Mouse (Mus musculus): ENCODE data around the gene Wdr78.

Gene Wdr78

GRCm38 (mm10) chr4:103064421-103064820 is 49.9 kb downstream of the Wdr78 start:
- no peak for DNase-seq (ENCODE audit: extremely low spot score, low read depth, low spot score)

GRCm38 (mm10) chr4:103056909-103057308 is 57.4 kb downstream of the Wdr78 start:
- DNase-seq (ENCODE audit: extremely low spot score, low read depth, low spot score): no peak

- DNase-seq (ENCODE audit: extremely low spot score, low read depth, low spot score): no peak
Measured at GRCm38 (mm10) chr4:103048046-103048445, 66.3 kb downstream of the Wdr78 start.

GRCm38 (mm10) chr4:103042997-103043396 is 71.4 kb downstream of the Wdr78 start:
- DNase-seq (ENCODE audit: extremely low spot score, low read depth, low spot score): no peak

GRCm38 (mm10) chr4:103039838-103040191 is 74.5 kb downstream of the Wdr78 start:
- no peak for DNase-seq (ENCODE audit: extremely low spot score, low read depth, low spot score)

GRCm38 (mm10) chr4:103039103-103039837 is 75.1 kb downstream of the Wdr78 start:
- DNase-seq (ENCODE audit: extremely low spot score, low read depth, low spot score): no peak

DNA sequence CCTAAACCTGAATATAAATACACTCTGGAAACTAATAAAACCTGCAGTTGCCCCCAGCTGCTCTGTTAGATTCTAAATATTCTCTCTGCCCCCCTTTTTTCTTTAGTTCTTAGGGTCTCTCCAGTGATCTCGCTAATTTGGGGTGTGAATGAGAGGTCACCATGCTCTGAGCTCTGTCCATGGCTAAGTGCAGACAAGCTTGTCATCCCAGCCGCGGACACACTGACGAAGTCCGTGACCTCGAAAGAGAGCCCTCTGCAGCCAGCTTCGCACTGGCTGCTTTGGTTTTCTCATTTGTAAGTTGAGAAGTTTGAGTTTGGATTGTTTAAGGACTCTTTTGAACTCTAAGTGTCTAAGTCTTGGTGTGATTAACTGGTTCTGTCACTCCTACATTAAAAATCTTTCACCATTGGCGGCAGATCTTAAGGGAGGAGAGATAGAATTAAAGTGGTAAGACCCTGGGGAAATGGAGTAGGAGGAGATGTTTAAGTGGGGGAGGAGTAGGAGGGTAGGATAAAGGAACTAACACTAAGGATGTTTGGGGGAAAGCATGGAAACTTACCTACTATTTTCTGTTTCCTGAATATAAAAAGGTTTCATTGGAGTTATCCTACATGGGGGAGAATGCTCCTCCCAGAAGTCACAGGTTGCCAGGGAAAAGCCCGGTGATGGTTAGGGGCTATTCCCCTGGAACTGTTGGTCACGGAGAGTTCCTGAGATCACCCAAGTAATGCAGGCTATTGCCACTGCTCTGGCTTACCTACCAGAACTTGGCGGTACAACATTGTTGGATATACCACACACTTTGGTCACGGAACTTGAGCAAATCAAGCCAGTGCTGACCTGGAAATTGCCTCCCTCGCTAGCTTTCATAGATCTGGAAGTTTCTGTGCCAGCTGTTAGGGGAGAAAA is 85.9 kb downstream of the Wdr78 start:
- no peak for DNase-seq (ENCODE audit: extremely low spot score, low read depth, low spot score)

DNA sequence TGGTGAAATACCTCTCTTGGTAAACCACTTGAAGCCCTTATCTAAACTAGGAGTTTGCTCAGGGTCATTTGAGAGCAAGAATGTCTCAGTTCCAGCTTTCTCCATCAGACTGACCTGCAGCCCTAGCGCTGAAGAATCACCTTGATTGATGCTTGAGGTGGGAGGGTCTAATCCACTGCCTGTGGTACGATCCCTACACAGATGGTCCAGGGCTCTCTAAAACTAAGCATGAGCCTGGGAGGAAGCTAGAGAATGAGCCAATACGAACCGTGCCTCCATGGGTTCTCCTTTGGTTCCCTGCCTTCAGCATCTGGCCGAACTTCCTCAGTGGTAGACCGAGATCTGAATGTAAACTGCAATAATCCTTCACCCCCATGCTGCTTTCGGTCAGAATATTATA is 86.6 kb downstream of the Wdr78 start:
- DNase-seq (ENCODE audit: extremely low spot score, low read depth, low spot score): no peak

- no peak for DNase-seq (ENCODE audit: extremely low spot score, low read depth, low spot score)
Measured at GRCm38 (mm10) chr4:103026621-103027020, 87.7 kb downstream of the Wdr78 start, which contains the start of gene Insl5. TSS of gene Insl5 (minus strand) at chr4:103026842.

- no peak for DNase-seq (ENCODE audit: extremely low spot score, low read depth, low spot score)
Measured at GRCm38 (mm10) chr4:103013490-103013889, 100.9 kb downstream of the Wdr78 start.

DNA sequence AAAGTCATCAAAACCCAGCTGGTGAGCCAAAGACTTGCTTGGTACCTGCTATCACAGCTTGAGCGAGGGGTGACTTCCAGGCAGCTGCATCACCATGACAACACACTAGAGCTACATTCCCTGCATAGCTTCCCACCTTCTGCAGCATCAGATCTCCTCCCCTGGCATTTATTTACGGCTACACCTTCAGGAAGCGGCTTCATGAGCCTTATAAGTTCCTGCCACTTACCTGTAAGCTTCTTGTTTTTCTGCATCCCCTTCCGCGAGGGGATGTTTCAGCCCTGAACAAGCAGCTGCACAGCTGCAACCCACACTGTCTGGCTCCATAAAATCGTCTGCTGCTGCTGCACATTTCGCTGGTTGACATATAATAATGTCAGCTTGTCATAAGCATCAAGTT is 102.5 kb downstream of the Wdr78 start:
- DNase-seq (ENCODE audit: extremely low spot score, low read depth, low spot score): no peak

- no peak for DNase-seq (ENCODE audit: extremely low spot score, low read depth, low spot score)
Measured at GRCm38 (mm10) chr4:103010734-103011133, 103.6 kb downstream of the Wdr78 start.

DNA sequence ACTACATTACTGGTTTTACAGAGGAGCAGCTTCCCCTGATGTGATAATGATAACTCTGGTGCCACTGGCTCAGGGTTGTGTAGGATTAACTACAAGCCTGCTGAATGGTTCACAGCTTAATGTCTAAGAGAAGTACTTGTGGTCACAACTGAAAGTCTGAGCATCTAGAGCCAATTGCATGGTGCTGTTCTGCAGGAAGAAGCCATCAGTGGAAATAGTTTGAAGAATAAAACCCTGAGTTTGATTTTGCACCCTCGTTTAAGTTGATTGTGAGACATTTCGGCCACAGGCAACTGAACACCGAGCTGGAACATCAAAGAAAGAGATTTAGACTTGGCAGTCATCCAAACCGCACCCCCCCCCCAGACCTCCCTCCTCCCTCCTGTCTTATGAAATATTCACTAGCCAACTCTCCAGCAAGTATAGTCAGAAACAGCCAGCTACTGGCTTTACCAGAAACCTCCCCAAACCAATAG is 107.4 kb downstream of the Wdr78 start:
- DNase-seq (ENCODE audit: extremely low spot score, low read depth, low spot score): no peak

DNA sequence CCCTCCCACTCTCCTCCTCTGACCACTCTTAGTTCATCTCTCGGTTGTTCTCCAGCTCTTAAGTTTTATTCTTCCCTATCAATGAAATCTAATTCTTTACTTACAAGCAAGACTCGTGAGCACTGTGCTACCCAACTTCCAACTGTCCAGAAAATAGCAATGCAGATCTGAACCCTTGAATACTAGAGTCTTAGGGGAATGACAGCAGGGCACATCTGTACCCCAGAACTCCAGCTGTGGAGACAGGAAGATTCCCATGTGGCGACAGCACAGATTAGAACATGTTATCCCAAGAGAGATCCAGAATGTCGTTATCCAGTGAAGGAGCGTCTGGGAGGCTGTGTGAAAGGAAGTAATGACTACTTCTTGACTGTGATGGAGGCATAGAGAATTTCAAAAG is 108.1 kb downstream of the Wdr78 start:
- DNase-seq (ENCODE audit: extremely low spot score, low read depth, low spot score): no peak

DNA sequence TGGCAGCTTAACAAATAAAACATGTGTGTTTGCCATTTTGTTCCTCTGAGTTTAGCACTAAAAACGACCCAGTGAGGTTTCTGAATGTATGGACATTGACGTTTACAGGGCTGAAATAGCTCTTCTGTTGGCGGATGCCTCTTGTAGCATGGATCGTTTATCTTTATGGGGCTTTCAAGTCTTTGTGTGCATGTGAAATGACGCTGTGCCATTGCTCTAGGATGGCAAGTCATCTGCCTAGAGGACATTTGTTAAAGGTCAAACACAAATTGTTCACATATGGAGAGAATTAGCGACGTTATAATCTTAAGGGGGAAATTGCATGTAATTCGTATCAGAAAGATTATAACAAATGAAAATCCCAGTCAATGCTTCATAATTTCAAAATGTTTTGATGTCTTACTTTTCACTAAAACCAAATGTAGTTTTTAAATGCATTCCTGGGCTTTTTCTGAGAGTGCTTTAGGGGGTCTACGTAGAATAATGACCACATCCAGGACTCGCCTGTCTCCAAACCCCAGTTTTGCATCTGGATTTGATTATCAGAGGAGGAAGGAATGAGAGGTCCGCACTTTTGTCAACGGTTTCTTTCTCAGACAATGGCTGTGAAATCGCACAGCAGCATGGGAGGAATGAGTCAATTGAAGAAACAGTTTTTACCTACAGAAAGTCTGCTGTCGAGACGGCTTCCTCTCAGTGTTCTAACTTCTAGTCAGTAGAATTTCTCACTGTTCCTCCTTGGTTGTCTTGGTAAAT is 109.0 kb downstream of the Wdr78 start:
- DNase-seq (ENCODE audit: extremely low spot score, low read depth, low spot score): peak; percentile 91

GRCm38 (mm10) chr4:103004681-103005080 is 109.7 kb downstream of the Wdr78 start:
- no peak for DNase-seq (ENCODE audit: extremely low spot score, low read depth, low spot score)

DNA sequence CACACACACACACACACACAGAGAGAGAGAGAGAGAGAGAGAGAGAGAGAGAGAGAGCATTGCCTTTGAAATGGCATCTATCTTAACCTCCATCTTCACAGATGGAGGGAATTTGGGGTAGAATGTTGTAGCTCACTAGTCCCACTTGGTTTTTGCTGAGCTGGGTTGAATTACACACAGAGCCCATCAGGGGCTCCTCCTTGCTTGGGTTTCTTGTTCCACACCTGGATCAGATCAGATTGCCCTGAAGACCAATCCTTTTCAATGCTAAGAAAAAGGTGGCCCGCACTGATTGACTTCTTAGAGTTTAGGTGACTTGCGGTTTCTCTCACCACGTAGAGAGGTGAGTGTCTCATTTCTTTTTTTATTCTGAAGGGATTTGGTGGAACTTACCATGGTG is 122.7 kb downstream of the Wdr78 start:
- no peak for DNase-seq (ENCODE audit: extremely low spot score, low read depth, low spot score)

GRCm38 (mm10) chr4:102990595-102991340 is 123.6 kb downstream of the Wdr78 start:
- no peak for DNase-seq (ENCODE audit: extremely low spot score, low read depth, low spot score)

GRCm38 (mm10) chr4:102990016-102990415 is 124.3 kb downstream of the Wdr78 start:
- DNase-seq (ENCODE audit: extremely low spot score, low read depth, low spot score): no peak

GRCm38 (mm10) chr4:102989391-102989790 is 125.0 kb downstream of the Wdr78 start:
- DNase-seq (ENCODE audit: extremely low spot score, low read depth, low spot score): no peak

- no peak for DNase-seq (ENCODE audit: extremely low spot score, low read depth, low spot score)
Measured at GRCm38 (mm10) chr4:102988526-102988925, 125.8 kb downstream of the Wdr78 start.

All from hindlimb bud, embryonic 11.5 days (tissue).